Mouse (Mus musculus): ENCODE results near the gene Pde4b.

DNA sequence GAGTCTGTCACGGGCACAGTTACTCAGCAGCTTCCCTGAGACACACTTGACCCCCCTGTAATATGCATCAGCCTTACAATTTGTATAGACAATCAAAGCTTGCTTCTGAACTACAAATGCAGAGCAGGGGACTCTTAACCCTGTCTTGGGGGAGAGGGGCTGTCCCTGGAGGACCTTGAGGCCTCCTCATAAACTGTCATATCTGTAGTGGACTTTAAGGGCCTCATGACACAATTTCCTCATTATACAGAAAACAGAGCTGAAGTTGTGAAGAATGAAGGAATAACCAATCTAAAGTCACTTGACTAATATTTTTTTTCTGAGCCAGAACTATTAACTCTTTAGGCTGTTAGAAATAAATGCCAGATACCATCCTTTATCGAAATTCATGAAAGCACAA, 505.2 kb downstream of the Pde4b start:
- no peak for TF ChIP-seq CTCF (IDR thresholded peaks at IDR 0.05; ENCODE audit: low read depth, low read length)
- no peak for TF ChIP-seq POLR2A (IDR thresholded peaks at IDR 0.05; ENCODE audit: borderline replicate concordance, low read depth, low read length)

All from bone marrow macrophage, adult 2 months (primary cell).